Mouse (Mus musculus): ENCODE measurements around the gene Robo2.

Robo2 gene

GRCm38 (mm10) chr16:74321666-74322371, 89.8 kb downstream of the Robo2 start:
- DNase-seq (ENCODE audit: low spot score), result no peak

GRCm38 (mm10) chr16:74316150-74316549, 95.5 kb downstream of the Robo2 start:
- DNase-seq (ENCODE audit: low spot score), result no peak

DNA sequence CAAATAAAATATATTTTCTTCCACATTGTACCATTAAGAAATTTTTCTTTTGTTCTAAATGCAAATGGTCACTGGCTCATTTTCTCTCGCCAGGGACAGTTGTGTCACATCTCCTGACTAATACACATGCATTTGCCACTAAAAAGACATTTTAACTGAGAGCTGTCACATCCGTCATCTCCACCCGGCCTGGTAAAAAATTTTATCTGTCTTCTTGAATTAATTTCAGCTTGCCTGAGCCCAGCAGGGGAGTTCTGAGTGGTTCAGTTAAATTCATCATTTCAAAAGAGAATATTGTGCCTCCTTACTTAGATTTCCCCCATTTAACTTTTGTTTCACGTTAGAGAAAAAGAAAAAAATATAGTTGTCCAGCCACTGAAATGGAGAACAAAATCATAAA, 98.4 kb downstream of the Robo2 start:
- DNase-seq (ENCODE audit: low spot score), result no peak

- DNase-seq (ENCODE audit: low spot score), result no peak
Observed at GRCm38 (mm10) chr16:74307543-74307887, 104.1 kb downstream of the Robo2 start.

- DNase-seq (ENCODE audit: low spot score), result no peak
Observed at GRCm38 (mm10) chr16:74306876-74307542, 104.6 kb downstream of the Robo2 start.

GRCm38 (mm10) chr16:74287878-74288277, 123.7 kb downstream of the Robo2 start:
- no peak for DNase-seq (ENCODE audit: low spot score)

DNA sequence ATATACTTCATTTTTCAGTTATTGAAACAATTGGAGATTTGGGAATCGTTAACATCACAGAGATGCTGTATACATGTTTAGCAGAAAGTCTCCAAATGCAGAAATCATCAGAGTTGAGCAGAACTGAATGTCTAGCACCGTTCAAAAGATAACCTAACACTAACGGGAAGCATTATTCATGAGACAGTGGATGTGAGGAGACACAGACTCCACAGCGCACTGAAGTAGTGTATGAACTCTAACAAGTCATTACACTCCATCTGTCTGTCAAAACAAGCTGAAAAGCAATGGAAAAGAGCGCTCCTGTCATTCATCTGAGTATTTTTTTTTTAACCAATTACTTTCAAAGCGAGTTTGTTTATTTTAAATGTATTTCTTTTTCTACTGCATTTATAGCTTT, 129.1 kb downstream of the Robo2 start:
- DNase-seq (ENCODE audit: low spot score), result no peak

GRCm38 (mm10) chr16:74276855-74277573, 134.6 kb downstream of the Robo2 start:
- no peak for DNase-seq (ENCODE audit: low spot score)

DNA sequence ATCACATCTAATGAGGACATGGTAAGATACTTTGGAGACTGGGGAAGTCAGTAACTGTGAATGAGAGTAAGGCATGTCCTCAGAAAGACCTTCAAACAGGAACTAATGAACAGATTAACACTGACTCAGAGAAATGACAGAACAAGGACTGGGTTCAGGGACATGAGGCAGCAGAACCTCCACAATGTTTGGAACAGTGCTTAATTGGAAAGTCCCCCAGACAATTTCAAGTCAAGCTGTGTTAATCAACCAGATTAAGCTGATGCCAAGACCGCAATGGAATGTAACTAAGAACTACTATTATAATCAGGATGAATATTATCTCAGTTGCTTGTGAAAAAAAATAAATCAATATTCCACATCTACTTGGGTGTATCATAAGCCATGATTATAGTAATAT, 137.0 kb downstream of the Robo2 start:
- no peak for DNase-seq (ENCODE audit: low spot score)

DNA sequence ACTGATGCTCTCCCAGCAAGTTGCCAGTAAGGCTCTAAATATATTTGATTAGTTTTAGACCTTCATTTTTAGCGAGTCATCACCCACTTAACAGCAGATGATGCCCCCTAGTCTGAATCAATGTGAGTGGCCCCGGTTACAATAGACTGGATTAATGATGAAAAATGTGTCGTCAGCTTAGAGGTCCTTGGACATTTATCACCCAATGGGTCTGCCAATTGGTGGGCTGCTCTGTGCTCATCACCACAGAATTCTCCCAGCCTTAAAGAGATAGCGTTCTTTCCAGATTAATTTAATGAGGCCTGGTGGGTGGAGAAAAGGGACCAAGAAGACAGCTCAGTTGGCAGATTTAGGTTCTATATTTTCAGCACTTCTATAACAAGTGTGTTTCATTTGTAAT, 138.6 kb downstream of the Robo2 start:
- DNase-seq (ENCODE audit: low spot score), result no peak

DNA sequence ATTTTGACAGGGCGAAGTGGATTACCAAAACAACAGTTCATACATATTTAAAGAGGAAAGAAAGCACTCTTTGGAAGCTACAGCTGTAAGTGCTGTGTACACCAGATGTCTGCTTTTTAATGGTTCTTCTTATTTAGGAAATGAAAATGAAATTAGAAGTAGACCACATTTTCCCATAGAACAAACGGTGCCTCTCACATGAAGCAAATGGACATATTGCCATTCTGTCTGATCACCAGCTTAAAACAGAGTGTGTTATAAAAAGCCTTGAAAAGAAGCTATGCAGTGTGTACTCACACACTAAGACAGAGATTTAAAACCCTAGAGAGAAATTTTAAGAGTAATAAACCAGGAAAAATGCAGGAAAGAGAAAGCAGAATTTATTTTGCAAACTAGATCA, 153.4 kb downstream of the Robo2 start:
- DNase-seq (ENCODE audit: low spot score), result no peak

DNA sequence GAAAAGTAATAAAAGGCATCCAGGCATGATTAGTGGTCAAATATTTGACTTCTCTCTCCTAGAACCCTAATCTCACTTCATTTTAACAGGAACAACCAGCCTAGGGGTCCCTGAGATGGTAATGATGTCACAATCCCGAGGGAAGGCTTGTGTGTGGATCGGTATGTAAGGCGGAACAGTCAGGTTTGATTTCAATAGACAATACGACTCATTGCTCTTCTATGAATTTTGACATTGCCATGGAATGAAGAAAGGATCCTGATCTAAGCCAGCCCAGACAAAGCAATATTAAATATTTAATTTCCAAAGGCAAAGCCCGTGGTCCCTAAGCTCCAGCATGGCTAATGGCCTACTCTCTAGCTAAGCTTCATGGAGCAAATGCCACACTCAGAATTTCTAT, 167.2 kb downstream of the Robo2 start:
- no peak for DNase-seq (ENCODE audit: low spot score)

GRCm38 (mm10) chr16:74241534-74241933, 170.1 kb downstream of the Robo2 start:
- no peak for DNase-seq (ENCODE audit: low spot score)

DNA sequence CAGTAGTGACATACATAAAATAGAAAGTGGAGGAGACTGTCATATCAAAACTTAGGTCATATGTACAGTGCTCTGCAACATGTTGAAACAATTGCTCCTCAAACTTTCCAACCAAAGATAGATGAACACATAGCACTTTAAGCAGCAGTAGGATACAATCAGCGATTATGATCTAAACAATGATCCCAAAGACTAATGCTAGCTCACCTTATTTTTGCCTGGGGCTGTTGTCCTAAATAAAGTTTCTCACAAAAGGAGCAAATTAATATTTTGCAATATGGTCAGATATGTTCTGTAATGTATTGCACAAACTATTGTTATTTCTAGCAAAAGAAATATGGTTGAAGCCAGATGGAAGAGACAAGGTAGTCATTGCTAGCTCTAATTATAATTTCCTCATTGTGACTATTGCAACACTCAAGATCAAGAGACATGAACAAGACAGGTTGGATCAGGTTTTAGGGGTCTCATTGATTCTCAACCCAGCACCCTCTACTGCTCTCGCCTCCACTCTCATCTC, 174.2 kb downstream of the Robo2 start:
- DNase-seq (ENCODE audit: low spot score), result no peak

DNA sequence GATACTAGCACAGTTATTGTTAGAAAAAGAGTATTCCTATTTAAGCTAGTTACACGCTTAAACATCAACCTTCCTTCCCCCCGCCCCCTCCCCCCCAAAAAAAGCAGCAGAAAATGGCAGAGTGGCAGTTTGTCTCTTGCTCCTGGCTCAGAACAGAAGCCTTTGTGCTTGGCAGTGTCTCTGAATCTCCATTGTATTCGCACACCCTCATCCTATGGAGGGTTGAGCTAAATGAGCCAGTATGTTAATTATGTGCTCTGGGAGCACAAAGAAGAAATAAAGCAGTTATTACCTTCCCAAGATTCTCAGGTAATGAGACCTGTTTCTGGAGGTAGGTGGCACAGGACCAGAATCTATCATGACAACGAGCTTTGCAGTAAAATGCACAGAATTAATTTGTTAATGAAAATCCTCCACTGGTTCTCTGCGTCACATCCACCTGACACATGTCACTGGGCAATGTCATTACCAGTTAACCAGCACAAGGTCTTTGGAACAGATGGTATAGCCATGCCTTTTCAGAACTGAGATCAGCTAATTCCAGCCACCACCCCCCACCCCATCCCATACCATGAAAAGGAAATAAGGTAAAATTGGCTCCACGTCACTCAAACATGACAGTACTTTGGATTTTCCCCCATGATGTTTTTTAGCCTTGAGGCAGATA, 177.1 kb downstream of the Robo2 start:
- no peak for DNase-seq (ENCODE audit: low spot score)

DNA sequence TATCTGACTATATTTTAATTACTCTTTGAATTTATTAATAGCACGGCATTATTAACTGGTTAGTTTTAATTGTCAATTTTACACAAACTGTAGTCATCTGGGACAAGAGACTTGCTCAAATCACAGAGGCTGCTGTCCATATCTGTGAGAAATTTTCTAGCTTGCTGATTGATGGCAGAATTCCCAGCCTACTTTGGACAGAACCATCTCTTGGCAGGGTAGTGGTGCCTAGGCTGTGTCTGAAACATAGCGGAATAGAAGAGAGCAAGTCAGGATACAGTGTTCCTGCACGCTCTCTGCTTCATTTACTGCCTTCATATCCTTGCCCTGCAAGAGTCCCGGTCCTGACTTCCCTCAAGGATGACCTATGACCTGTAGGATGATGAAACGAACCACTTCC, 178.0 kb downstream of the Robo2 start:
- DNase-seq (ENCODE audit: low spot score), result no peak

DNA sequence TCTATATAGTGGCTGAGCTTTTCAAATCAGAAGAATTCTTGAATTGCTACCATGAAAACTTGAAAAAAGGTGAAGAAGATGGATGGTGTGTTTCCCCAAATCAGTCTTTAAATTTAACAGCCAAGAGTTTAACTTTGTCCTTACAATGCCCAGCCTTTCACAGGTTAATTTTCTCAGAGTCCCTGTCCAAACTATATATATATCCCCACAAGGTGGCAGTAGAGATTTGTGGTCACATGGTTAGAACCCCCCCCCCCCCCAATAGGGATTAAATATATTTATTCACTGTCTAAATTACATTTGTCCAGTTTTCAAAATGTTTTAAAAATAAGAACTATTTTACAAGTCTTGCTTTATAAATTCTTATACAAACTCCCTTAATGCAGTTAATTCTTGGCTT, 184.3 kb downstream of the Robo2 start:
- DNase-seq (ENCODE audit: low spot score), result no peak

DNA sequence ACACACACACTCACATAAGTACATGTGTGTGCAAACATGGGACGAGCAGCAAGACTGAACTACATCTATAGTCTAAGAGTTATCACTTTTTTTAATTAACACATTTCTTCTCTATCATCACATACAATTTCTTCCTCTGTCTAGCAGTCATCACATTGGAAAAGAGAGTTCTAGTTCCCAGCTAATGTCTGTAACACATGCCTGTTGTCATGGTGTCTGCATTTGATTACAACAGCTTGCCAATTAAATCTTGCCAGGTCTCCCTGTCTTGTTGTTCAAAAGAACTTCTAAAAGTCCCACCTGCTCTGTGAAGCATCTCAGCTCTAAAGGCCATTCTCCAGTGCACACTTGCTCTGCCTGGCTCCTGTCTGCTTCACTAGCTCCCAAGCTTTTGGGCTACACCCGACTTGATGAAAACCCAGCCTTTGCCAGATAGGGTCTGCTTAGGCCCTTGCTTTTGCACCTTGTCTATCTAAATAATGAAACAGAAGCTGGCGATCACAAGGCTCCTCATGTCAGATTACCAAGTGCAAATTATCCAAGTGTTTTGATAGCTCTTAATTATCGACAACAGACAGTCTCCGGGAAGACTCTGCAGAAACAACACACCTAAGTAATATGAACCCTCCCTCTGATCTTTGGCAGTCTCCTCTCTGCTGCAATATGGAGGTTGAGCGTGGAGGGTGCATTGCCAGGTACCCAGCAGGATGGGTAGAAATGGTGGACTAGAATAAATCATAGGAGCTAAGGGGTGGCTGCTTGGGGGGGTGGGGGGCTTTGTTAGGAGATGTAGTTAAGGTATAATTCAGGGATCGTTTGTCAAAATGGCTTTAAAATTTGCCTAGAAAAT, 186.0 kb downstream of the Robo2 start:
- DNase-seq (ENCODE audit: low spot score), result no peak

- DNase-seq (ENCODE audit: low spot score), result no peak
Observed at GRCm38 (mm10) chr16:74222501-74222900, 189.1 kb downstream of the Robo2 start.

DNA sequence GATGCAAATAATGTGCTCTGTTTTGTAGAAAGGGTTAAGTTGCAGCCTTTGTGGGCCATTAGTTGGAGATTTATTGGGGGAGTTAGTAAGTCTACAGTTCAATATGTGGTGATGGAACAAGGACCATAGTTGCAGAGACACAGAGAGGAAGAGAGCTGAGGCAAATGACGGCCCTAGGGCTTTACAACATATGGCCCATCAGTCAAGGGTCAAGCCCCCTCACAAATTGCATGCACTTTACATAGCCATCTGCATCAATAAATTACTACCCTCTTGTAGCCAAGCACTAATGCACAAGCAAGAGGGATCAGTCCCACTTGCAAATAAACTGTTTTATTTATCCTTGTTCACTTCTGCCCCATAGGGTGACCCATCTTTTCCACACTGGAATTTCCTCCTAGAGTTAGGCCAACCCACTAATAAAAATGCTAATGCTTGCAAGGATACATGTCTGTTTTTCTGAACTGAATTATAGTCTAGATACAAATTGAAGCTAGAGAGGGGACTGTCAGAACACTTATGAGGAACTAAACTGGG, 194.7 kb downstream of the Robo2 start:
- no peak for DNase-seq (ENCODE audit: low spot score)

- DNase-seq (ENCODE audit: low spot score), result no peak
Observed at GRCm38 (mm10) chr16:74215791-74216190, 195.8 kb downstream of the Robo2 start.
